Mouse (Mus musculus): ENCODE results near the gene Dock3. TPM values are rescaled to one million over a fixed set of nuclear protein-coding genes. Genes with fewer than 3 reads are reported as not detected.

The Dock3 gene
- polyA plus RNA-seq, 1 experiment: 0.69 TPM

- WGBS: 88% methylated on average over 11 of the region's 11 CpGs
- no peak for DNase-seq (ENCODE audit: low read depth, low spot score)
Measured at GRCm38 (mm10) chr9:106858036-106858435, 373.7 kb downstream of the Dock3 start.

- WGBS: 81% methylated on average over 3 of the region's 3 CpGs
- DNase-seq (ENCODE audit: low read depth, low spot score): no peak
Measured at GRCm38 (mm10) chr9:106856664-106857063, 375.0 kb downstream of the Dock3 start.

Other genes starting within 250 kb of the Dock3 start
- gene Mapkapk3, start 58.0 kb upstream of the Dock3 start, polyA plus RNA-seq (2012; rRNA removed): 28.2 and 33.6 TPM in 2 replicates
- 12.5 and 14.3 TPM in 2 replicates for gene Cish, start 64.1 kb upstream of the Dock3 start, polyA plus RNA-seq (2012; rRNA removed)
- gene Hemk1, start 106.4 kb upstream of the Dock3 start, polyA plus RNA-seq (2012; rRNA removed): 12.2 and 12.8 TPM in 2 replicates
- 0.05 and 0.16 TPM in 2 replicates for gene 6430571L13Rik, start 108.7 kb upstream of the Dock3 start, polyA plus RNA-seq (2012; rRNA removed)
- 2.2 and 4.1 TPM in 2 replicates for gene Cacna2d2, start 167.7 kb upstream of the Dock3 start, polyA plus RNA-seq (2012; rRNA removed)